Mouse (Mus musculus) stomach, postnatal 0 days (tissue): ENCODE results near the gene Plpp6.

Source experiments
- CTCF ChIP-seq: IDR thresholded peaks from 2 replicates; pipeline ENCODE4 v1.5.1; 2016; ENCODE audit warnings: antibody characterized with exemption, low read depth, mild to moderate bottlenecking, moderate library complexity
- EP300 ChIP-seq: optimal IDR thresholded peaks from 2 replicates; pipeline ENCODE3; 2016; ENCODE audit warnings: antibody characterized with exemption

- no peak for TF ChIP-seq CTCF
- TF ChIP-seq EP300 = no peak
Measured at GRCm38 (mm10) chr19:28927396-28927795, 36.4 kb upstream of the Plpp6 start.
